Mouse (Mus musculus) telencephalon, adult 2 months (tissue): ENCODE data around the gene Cenpo.

Experiments
- DNase-seq: peaks from one replicate; pipeline ENCODE4 v3.0.0-alpha.2; 2011; ENCODE audit warnings: low read depth, low spot score

Gene Cenpo

GRCm38 (mm10) chr12:4199271-4199670, 34.8 kb downstream of the Cenpo start:
- DNase-seq = no peak

GRCm38 (mm10) chr12:4198702-4199101, 35.4 kb downstream of the Cenpo start:
- DNase-seq = no peak

DNA sequence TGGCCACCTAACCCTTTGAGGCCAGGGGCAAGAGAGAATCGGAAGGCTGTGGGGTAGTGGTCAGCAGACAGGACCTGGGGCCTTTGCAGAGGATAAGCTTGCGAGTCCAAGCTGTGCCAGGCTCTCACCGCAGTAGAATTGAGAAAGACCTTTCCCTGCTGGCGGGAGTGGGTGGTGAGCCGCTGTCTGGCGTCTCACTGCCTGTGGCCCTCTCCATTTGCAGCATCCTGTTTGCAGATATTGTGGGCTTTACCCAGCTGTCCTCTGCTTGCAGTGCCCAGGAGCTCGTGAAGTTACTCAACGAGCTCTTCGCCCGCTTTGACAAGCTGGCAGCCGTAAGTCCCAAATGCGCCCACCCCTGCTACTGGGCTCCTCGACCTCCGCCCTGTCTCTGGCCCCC, 39.5 kb downstream of the Cenpo start:
- DNase-seq = peak; percentile 46

GRCm38 (mm10) chr12:4193025-4193740, 40.9 kb downstream of the Cenpo start:
- no peak for DNase-seq

DNA sequence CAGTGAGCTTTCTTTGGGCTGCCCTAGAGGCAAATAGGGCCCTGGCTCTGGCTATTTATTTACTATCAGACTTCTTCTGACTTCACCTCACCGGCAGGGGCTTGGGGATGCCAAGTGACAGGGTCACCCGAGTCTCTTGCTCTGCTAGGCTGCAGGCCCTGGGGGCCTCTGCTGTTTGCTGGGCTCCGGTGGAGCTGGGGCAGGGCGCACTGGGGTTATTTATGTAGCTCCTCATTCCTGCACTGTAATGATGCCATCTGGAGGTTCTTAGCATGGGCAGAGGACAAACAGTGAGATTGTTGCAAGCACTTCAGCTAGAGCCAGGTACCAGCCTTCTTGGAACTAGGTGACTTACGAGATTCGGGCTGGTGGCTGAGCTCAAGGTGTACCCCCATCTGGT, 41.6 kb downstream of the Cenpo start:
- DNase-seq = no peak

DNA sequence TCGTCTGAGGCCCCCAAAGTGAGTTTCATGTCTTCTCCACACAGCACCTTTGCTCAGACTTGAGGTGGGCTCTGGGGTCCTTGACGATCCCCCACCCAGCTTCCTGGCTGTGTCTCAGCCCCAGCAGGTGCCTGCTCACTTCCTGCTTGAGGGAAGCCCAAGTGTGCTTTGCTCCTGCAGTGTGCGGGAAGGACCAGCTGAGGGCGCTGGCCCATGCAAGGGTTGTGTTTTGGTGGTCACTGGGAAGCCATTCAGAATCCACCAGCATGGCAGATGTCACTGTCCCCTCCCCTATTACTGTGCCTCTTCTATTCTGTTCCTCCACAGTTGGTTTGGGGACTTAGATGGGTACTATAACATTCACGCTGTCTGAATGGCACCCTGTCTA, 45.0 kb downstream of the Cenpo start:
- DNase-seq = no peak

DNA sequence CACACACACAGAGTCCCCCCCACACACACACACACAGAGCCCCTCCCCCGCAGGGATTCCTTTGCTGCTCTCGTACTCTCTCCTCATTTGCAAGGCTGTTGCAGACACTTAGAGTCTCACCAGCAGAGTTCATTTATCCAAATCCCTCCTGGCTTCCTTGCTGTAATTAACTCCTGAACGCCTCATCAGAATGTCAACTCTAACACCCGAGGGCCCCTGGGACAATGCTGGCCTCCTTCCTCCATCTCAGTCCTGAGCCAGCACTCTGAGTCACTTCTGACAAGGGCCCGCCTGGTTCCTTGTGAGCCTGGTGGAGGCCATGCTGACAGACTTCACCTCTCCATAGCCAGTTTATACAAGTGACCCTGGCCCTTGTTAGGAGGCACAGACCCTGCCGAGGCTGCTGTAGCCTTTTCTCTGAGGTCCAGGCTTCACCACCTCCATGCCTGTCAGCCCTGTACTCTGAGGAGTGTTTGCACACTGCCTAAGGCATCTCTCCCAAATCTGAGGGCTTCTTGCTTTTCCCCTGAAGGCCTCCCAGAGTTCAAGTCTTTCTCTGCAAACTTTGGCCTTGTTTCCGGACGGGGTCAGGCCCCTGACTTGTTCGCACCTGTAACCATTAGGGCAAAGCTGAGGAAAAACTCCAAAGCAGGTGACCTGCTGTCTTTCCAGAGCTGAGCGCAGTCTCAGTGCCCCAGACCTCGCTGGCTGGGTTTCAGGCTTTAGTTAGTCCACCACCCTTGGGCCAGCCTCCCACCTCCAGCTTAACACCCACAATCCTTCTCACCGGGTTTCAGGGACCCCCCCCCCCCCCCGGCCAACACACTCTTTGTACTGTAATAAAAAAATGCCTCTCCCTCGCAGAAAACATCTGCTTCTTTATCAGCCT, 45.7 kb downstream of the Cenpo start:
- no peak for DNase-seq

DNA sequence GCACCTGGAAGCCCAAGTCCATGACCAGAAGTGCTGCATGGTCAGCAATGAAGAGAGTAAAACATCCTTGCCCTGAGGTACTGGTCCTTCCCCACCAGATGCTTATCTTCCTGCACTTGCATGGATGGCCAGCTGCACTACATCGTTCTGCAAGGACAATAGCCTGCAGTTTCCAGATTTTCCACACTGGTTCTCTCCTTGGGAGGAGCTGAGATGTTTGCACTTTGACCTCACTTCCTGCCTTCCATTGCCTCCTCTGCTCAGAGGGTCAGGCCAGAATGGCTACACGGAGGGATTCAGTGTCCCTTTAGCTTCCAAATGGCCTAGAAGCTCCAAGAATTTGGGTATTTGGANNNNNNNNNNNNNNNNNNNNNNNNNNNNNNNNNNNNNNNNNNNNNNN, 49.4 kb downstream of the Cenpo start:
- no peak for DNase-seq

DNA sequence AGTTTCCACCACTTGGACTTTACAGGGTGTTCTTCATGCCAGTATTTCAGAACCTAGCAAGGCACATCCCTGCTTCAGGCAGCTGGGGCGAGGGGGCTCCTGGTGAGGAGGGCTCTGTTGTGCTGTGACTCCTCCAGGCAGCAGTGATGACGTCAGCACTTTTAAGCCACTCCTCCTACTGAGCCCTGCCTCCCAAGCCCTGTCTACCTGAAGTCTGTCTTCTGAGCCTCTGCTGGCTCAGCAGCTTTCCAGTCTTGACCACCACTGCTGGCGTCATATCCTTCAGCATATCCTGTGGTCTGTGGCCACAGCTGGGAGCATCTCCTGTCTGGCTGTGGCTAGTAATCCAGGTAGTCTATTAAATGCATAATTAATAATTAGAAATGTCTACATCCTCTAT, 53.6 kb downstream of the Cenpo start:
- no peak for DNase-seq

- no peak for DNase-seq
Measured at GRCm38 (mm10) chr12:4179671-4180233, 54.3 kb downstream of the Cenpo start.

- no peak for DNase-seq
Measured at GRCm38 (mm10) chr12:4178839-4179238, 55.3 kb downstream of the Cenpo start.

- no peak for DNase-seq
Measured at GRCm38 (mm10) chr12:4173108-4173790, 60.8 kb downstream of the Cenpo start.

- DNase-seq = no peak
Measured at GRCm38 (mm10) chr12:4169622-4170021, 64.5 kb downstream of the Cenpo start.

DNA sequence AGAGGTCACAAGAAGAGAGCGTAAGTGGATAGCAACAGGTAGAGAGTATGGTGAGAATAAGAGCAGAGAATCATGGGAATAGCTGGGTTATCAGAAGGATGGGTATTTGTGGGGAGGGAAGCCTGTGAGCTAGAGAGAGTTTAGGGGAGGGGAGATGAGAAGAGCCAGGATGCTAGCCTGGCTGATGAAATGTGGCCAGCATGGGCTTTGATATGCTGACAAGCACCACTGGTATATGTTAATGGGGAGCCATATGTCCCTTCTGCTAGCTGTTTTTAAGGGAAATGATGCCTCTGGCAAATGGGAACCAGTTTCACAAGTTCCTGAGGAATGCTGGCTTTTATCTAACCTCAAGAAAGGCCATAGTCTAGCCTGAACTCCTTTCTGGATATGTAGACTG, 65.0 kb downstream of the Cenpo start:
- DNase-seq = no peak

- DNase-seq = no peak
Measured at GRCm38 (mm10) chr12:4166970-4167369, 67.1 kb downstream of the Cenpo start.

- DNase-seq = no peak
Measured at GRCm38 (mm10) chr12:4162886-4163285, 71.2 kb downstream of the Cenpo start.

DNA sequence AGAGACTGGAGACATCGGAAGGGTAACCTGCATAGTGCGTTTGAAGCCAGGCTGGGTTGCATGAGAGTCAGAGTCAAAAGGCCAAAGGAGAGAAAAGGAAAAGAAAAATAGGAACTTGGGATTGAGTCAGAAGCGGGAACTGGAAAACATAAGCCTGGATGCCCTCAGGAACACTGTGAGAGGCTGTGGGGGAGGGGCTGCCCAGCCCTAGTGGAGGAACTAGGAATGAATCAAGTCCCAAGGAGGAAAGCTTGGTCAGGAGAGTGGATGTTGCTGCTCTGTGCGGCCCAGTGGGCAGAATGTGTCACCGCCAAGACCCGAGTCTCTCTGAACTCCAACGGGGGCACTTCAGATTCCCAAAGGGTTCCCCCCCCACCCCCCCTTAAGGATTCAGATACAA, 73.8 kb downstream of the Cenpo start:
- no peak for DNase-seq

GRCm38 (mm10) chr12:4158868-4159632, 75.0 kb downstream of the Cenpo start:
- no peak for DNase-seq

DNA sequence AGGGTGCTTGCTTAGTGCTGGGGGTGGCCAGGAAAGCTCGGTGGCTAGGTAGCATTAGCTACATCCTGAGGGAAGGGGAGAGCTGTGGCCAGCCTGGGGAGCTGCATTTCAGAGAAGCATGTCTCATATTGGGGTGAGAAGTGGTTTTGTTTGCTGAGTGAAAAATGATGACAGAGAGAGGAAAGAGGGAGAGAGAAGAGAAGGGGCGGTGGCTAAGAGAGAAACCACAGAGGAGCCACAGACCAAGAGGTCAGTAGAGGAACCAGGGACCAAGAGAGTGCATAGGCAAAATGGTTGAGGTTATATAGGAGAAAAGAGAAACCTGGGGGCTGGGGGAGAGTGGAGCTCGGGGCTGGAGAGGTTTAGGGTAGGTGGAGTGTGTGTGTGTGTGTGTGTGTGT, 75.9 kb downstream of the Cenpo start:
- DNase-seq = no peak

DNA sequence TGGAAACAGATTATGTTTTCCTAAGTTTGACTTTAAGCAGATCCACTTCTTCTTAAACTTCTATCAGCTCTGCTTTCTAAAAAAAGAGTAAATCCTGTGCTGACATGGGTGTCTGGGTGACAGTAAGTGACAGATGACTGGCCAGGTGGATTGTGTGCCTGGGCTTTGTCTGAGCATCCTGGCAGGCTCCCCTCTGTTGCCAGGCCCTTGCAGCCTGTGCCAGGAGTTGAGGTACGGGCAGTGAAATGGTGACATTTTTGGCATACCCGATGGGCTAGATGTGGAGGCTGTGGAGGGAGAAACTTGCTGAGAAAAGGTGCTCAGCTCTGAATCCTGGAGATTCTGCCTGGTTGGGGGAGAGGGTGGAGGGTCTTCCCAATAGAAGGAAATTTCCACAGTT, 76.6 kb downstream of the Cenpo start:
- DNase-seq = no peak

DNA sequence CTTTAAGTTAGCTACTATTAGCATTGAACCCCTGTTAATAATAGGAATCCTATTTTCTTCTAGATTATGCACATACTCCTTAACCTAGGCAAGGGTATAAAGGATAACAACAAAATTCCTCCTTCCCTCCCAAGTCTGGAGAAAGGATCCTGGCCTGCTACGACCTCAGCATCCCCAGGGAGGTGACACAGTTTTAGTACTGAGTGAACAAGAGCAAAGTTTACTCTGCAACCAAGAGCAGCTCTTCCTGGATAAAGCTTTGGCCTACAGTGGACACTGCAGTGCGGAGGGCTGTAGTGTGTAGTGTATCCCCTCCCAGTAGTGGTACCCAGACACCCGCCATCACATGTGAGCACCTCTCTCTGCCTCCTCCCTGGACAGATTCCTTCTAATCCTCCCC, 82.1 kb downstream of the Cenpo start:
- DNase-seq = no peak
